Mouse (Mus musculus) ovary, postnatal 14 days (tissue): ENCODE measurements around the gene Snd1.

ENCODE experiments used
- DNase-seq: peaks from one replicate; pipeline ENCODE4 v3.0.0; 2022; ENCODE audit warnings: low spot score

Gene Snd1

GRCm38 (mm10) chr6:28804751-28805150 lies 329.8 kb downstream of the Snd1 start:
- DNase-seq: no peak

- no peak for DNase-seq
Measured at GRCm38 (mm10) chr6:28813057-28813456, 338.1 kb downstream of the Snd1 start.

DNA sequence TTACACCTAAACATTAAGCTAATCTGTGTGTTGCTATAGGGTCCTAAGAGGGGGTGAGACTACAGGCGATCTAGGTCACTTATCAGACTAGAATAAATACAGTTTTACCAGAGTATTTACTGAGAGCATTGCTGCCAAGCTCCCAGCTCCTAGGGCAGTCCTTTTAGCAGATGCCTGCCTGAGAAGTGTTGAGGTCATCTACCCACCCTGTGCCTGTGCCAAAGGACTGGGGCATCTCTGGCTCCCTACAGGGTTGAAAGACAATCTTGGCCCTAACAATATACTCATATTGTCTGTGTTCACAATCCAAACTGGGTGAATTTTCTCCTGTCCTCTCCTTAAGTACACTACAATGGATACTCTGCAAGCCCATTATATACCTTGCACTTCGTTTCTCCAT lies 340.0 kb downstream of the Snd1 start:
- no peak for DNase-seq

DNA sequence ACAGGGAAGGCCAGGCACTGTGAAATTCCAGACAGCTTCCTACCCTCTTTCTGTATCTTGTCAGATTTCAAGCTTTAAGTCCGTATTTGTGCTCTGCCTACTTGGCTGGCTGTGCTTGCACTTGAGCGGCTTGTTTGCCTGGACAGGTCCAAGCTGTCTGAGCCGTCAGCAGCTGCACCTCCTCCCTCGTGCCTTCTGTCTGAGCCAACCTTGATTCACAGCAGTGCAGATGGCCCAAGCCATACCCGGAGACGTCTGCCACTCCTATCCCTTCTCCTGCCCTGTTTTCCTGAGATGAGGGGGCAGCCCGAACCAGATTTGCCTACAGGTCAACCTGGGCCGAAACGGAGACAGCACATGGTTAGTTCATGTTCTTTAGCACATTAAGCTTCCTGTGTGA lies 342.1 kb downstream of the Snd1 start:
- DNase-seq: no peak

DNA sequence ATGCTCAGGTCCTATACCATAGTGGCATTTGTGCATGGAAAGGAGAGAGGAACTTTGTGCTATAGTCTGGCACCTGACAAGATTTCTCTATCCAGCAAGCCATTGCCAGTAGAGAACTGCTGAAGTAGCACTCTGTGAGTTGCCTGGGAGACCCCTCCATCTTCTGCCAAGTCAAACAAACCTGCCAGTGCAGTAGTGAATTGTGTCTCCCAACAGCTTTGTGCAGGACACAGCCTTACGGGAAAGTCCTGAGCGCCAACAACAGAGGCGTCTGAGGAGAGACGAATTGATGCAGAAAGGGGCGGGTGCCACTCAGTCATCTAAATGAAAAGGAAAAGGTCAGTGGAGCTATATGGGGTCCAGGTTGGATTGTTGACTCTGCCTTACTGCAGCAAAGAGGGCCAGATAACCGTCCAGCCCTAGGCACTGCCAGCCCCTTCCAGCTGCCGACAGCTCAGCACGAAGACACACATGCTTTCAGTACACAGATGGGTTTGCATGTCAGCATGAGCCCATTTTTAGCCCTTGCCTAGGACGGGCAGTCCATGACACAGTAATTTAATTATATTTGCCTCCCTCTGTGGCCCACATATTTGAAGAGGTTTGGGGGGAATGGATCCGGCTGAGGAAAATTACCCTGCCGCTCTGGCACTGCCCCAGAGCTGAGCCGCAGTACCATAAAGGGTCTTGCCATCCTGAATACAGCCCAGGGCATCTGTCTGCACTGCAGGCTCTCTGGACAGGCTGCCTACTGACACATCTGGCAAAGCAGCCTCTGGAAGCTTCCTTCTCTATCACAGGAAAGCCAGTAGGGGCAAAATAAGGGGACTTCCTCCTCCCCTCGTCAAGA lies 344.8 kb downstream of the Snd1 start:
- no peak for DNase-seq

- no peak for DNase-seq
Measured at GRCm38 (mm10) chr6:28822296-28822695, 347.4 kb downstream of the Snd1 start.

- DNase-seq: no peak
Measured at GRCm38 (mm10) chr6:28823375-28823774, 348.4 kb downstream of the Snd1 start.

- DNase-seq: no peak
Measured at GRCm38 (mm10) chr6:28823802-28824201, 348.9 kb downstream of the Snd1 start.

DNA sequence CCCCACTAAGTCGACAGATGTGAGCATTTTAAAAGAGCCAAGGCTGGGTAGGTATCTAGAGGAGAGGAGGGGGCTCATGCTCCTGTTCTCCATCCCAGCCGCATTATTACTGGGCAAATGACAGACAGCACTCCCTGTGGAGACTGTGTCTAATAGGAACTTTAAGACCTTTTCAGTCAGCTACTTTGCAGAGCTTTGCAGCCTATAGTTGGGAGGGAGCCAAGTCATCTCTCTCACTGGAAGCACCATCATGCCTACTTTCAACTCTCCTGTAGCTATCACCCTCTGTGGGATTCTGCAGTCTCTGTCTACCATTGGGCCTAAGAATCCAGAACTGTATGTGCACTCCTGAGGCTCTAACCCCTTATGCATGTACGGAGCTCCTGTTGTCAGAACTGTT lies 351.0 kb downstream of the Snd1 start:
- no peak for DNase-seq

GRCm38 (mm10) chr6:28826689-28827389 lies 351.9 kb downstream of the Snd1 start:
- DNase-seq: no peak

- DNase-seq: no peak
Measured at GRCm38 (mm10) chr6:28827565-28827964, 352.6 kb downstream of the Snd1 start.

- DNase-seq: no peak
Measured at GRCm38 (mm10) chr6:28828593-28828992, 353.7 kb downstream of the Snd1 start.

DNA sequence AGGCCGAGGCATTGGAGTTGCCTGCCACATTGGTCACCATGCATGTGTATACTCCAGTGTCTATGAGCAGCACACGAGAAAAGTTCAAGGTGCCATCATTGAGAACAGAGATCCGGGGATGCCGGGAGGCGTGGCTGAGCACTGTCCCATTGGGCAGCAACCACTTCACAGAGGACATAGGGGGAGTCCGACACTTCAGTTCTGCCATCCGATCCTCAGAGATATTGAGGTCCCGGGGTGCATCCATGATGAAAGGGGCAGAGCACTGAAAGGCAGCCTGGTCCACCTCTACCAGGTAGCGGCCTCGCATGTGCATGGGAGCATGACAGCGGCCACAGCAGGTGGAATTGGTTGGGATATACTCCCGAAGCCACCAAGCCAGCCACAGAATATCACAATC lies 355.4 kb downstream of the Snd1 start:
- no peak for DNase-seq

DNA sequence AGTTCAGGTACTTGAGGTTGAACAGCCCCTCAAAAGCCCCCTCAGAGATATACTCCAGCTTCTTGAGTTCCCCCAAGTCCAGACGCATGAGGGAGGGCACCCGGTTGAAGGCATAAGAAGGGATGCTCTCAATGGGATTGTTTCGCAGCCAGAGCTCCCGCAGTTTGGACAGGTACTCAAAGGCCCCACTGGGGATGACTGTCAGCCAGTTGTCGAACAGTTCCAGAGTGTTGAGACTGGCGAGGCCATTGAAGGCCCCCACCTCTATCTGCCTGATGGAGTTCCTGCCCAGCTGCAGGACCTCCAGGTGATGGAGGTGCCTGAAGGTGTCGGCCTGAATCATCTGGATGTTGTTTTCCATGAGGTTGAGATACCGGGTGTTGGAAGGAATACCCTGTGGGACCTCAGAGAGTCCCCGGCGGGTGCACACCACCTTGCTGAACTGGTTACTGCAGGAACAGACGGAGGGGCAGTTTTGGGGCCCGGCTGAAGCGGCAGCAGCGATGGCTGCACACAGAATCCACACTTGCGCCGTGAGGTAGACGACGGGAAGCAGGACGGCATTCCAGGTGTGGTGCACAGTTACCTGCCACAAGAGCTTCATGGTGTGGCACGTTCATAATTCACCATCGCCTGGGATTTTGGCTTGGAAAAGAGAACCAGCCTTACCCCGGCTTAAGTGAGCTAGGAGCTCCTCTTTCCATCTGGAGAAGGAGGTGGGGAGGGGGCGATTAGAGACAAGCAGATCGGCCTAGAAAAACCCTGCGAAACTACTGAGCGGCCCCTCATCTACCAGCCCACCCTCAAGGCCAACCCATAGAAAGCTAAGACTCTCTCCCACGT lies 356.3 kb downstream of the Snd1 start, which contains the start of gene Lrrc4:
TSS of gene Lrrc4 (minus strand) at position 737 of the 843 bp plus-strand sequence.
- DNase-seq: no peak

- no peak for DNase-seq
Measured at GRCm38 (mm10) chr6:28831854-28832750, 357.2 kb downstream of the Snd1 start.

DNA sequence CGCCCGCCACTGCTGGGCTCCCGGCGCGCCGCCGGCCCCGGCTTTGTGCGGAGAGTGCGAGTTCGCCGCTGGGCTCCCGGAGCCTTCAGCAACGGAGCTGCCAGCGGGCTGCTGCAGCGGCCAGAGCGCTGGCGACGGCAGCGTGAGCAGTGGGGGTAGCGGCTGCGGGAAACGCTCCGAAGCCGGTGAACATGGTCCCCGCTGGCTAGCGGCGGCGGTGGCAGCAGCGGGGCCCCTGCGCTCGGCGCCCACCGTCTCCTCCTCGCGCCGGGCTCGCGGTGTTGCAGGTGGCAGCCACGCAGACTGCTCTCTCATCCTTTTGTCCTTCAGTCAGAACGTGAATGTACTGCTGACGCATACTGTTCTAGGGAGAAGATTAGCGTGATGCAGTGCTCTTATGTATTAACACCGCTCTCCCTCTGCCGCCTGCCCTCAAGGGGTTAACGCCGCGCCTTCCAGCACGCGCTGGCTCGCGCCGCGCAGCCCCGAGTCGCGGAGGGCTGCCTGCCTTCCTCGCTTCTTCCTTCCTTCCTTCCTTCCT lies 357.9 kb downstream of the Snd1 start:
- no peak for DNase-seq

GRCm38 (mm10) chr6:28833380-28833822 lies 358.5 kb downstream of the Snd1 start:
- DNase-seq: no peak

- no peak for DNase-seq
Measured at GRCm38 (mm10) chr6:28834046-28834445, 359.1 kb downstream of the Snd1 start.

- no peak for DNase-seq
Measured at GRCm38 (mm10) chr6:28836600-28836999, 361.7 kb downstream of the Snd1 start.

DNA sequence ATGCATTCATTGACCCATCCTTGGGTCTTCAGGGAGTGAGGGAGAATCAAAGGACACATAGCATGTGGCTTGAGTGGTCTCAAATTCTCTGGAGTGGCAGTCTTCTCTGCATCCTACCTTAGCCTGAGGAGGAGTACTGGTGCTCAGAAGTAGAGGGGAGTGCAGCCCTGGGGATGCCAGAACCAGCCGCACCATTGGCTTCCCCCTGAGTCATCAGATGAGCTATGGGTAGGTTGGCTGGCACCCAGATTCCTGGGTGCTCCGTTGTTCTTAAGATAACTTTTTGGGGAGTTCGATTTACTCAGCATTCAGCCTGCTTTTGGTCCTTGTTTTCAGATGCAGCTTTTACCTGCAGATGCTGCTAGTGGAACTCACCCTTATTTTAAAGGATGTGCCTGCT lies 366.6 kb downstream of the Snd1 start:
- no peak for DNase-seq
